Mouse (Mus musculus) kidney, adult 2 months (tissue): ENCODE results near the gene Dll1.

ENCODE experiments used
- CTCF ChIP-seq: fragments of 200-500 bp; conservative IDR thresholded peaks from 2 replicates; pipeline ENCODE4 v1.5.1; 2011; ENCODE audit warnings: low read depth, mild to moderate bottlenecking, control low read depth, low read length, moderate library complexity, mixed read lengths; ENCODE audit not compliant: insufficient read depth, insufficient read length
- POLR2A ChIP-seq: fragments of 200-500 bp; IDR thresholded peaks from one replicate; pipeline ENCODE4 v1.6.1; 2011; ENCODE audit warnings: low read depth, low read length, control low read depth

GRCm38 (mm10) chr17:15352869-15353610 lies 23.6 kb downstream of the Dll1 start:
- no peak for TF ChIP-seq POLR2A
- no peak for TF ChIP-seq CTCF
